Comparison of ENCODE assay signal across 29 mouse cellular contexts in genomic region chr2:143982901-143983300, GRCm38 (mm10). TPM values are rescaled to one million over a fixed set of nuclear protein-coding genes. Genes with fewer than 3 reads are reported as not detected.
DNase-seq lines count a peak whose midpoint lies in the region; ATAC-seq and TF ChIP-seq lines count a peak whose summit lies in the region.
"Had no signal": no experiment of that assay in that cellular context is flagged by ENCODE, and none has a peak within 500 bp of the region (broad histone marks: within the 10 kb centered on the region; RNA-seq: fewer than 3 reads in every experiment).

No protein-coding gene starts in this region.

- H3K27ac ChIP-seq in cerebellum, adult 2 months (ENCODE audit: insufficient read depth, low read length): no peak overlapping the region
- H3K27ac ChIP-seq in intestine, embryonic 16.5 days (ENCODE audit: low read length): no peak overlapping the region
- no peak overlapping the region for H3K27ac ChIP-seq in intestine, postnatal 0 days (ENCODE audit: low read depth, low read length)
- H3K27ac ChIP-seq in CH12.LX (ENCODE audit: insufficient read depth, low read depth): no peak overlapping the region
- H3K27ac ChIP-seq in layer of hippocampus, adult 2 months: peak overlapping the region; percentile 44
- H3K27ac ChIP-seq: heart, embryonic 13.5 days; hindbrain, embryonic 13.5 days; kidney, embryonic 15.5 days; limb, embryonic 12.5 days; liver, embryonic 12.5 days had no signal

- H3K79me2 ChIP-seq in CH12.LX (replicated peaks; ENCODE audit: control insufficient read depth, extremely low read depth, insufficient read depth, poor library complexity, severe bottlenecking): no peaks in the 10 kb centered on the region

- dilution Hi-C loops in CH12.LX (cut with MboI; ENCODE audit: extremely low pct_ligation_motif_present, extremely low pct_unique_long_range_greater_than_20kb, low sequenced_read_pairs): no loop called here

- H3K4me3 ChIP-seq in cerebellum, adult 2 months (replicated peaks; ENCODE audit: insufficient read depth, low read depth, low read length): no peak overlapping the region
- no peak overlapping the region for H3K4me3 ChIP-seq in intestine, embryonic 16.5 days (ENCODE audit: low read length)
- H3K4me3 ChIP-seq in intestine, postnatal 0 days (ENCODE audit: low read depth, low read length): no peak overlapping the region
- H3K4me3 ChIP-seq in CH12.LX (replicated peaks in 1 of 3; ENCODE audit: low read depth in 2 of 3, low read length in 2 of 3, poor library complexity in 1 of 3): no peak overlapping the region
- no peak overlapping the region for H3K4me3 ChIP-seq in layer of hippocampus, adult 2 months
- H3K4me3 ChIP-seq: heart, embryonic 13.5 days; hindbrain, embryonic 13.5 days; kidney, embryonic 15.5 days; limb, embryonic 12.5 days; liver, embryonic 12.5 days; megakaryocyte, embryonic 14.5 days had no signal

- peaks cover 4% of the 10 kb centered on the region for H3K4me1 ChIP-seq in cerebellum, adult 2 months (ENCODE audit: control insufficient read depth, insufficient read depth, low read length)
- 0 out of 2 replicates have a peak, but pooled peaks cover 6% of the 10 kb centered on the region for H3K4me1 ChIP-seq in intestine, embryonic 16.5 days (ENCODE audit: control insufficient read depth, insufficient read depth, low read length)
- H3K4me1 ChIP-seq in intestine, postnatal 0 days (replicated peaks; ENCODE audit: control insufficient read depth, insufficient read depth, low read length): no peaks in the 10 kb centered on the region
- H3K4me1 ChIP-seq in CH12.LX (ENCODE audit: control insufficient read depth in 1 of 2, insufficient read depth in 2 of 2): peaks cover 20 to 57% of the 10 kb centered on the region in 2 experiments
- H3K4me1 ChIP-seq: kidney, embryonic 15.5 days; limb, embryonic 12.5 days had no signal

- in situ Hi-C loops in CH12.LX (cut with MboI; ENCODE audit: low pct_ligation_motif_present, low pct_unique_long_range_greater_than_20kb, low sequenced_read_pairs): loop anchor here (10.0 kb wide), 1 partner anchor 148 kb away; no protein-coding TSS in a partner anchor

- H3K9ac ChIP-seq in intestine, embryonic 16.5 days (ENCODE audit: low read depth, low read length): no peak overlapping the region
- H3K9ac ChIP-seq in intestine, postnatal 0 days (ENCODE audit: low read depth, low read length): no peak overlapping the region
- H3K9ac ChIP-seq in CH12.LX (ENCODE audit: insufficient read depth, low read depth): no peak overlapping the region
- H3K9ac ChIP-seq: heart, embryonic 13.5 days; hindbrain, embryonic 13.5 days; kidney, embryonic 15.5 days; limb, embryonic 12.5 days; liver, embryonic 12.5 days had no signal

- no peak for TF ChIP-seq RAD21 in CH12.LX (IDR thresholded peaks at IDR 0.05; ENCODE audit: low read depth, low read length)

- no peaks in the 10 kb centered on the region for H3K27me3 ChIP-seq in cerebellum, adult 2 months (ENCODE audit: control insufficient read depth, insufficient read depth, low read length)
- no peaks in the 10 kb centered on the region for H3K27me3 ChIP-seq in intestine, embryonic 16.5 days (replicated peaks; ENCODE audit: control insufficient read depth, insufficient read depth, low read length)
- no peaks in the 10 kb centered on the region for H3K27me3 ChIP-seq in intestine, postnatal 0 days (replicated peaks; ENCODE audit: control insufficient read depth, insufficient read depth, low read length)
- H3K27me3 ChIP-seq in CH12.LX (replicated peaks): no peaks in the 10 kb centered on the region
- H3K27me3 ChIP-seq: heart, embryonic 13.5 days; hindbrain, embryonic 13.5 days; kidney, embryonic 15.5 days; limb, embryonic 12.5 days; liver, embryonic 12.5 days; megakaryocyte, embryonic 14.5 days had no signal

- TF ChIP-seq EP300 in CH12.LX (IDR thresholded peaks at IDR 0.05; ENCODE audit: low read length): peak; percentile 52; the same call in 1 of the 2 replicates

- TF ChIP-seq CTCF in cerebellum, adult 2 months (IDR thresholded peaks at IDR 0.05; ENCODE audit: borderline replicate concordance, insufficient read depth, low read depth, low read length): no peak
- TF ChIP-seq CTCF in intestine, postnatal 0 days (IDR thresholded peaks at IDR 0.05; ENCODE audit: low read depth): no peak
- no peak for TF ChIP-seq CTCF in CH12.LX (conservative IDR thresholded peaks at IDR 0.05 in 1 of 2, IDR thresholded peaks at IDR 0.05 in 1 of 2; ENCODE audit: low read depth in 2 of 2, low read length in 2 of 2)
- TF ChIP-seq CTCF in layer of hippocampus, adult 2 months (conservative IDR thresholded peaks at IDR 0.05): no peak

- no peak overlapping the region for H3K4me2 ChIP-seq in intestine, embryonic 16.5 days (ENCODE audit: low read depth, low read length)
- H3K4me2 ChIP-seq in intestine, postnatal 0 days (replicated peaks; ENCODE audit: low read depth): no peak overlapping the region
- no peak overlapping the region for H3K4me2 ChIP-seq in CH12.LX (ENCODE audit: insufficient read depth, low read depth, poor library complexity, severe bottlenecking)
- H3K4me2 ChIP-seq: heart, embryonic 13.5 days; hindbrain, embryonic 13.5 days; kidney, embryonic 15.5 days; limb, embryonic 12.5 days; liver, embryonic 12.5 days had no signal

- 32% methylated on average over 3 of the region's 3 CpGs for WGBS in cerebellum, adult 2 months
- WGBS in intestine, embryonic 16.5 days: 58% methylated on average over 3 of the region's 3 CpGs
- 38% methylated on average over 3 of the region's 3 CpGs for WGBS in intestine, postnatal 0 days

- H3K9me3 ChIP-seq in intestine, embryonic 16.5 days (ENCODE audit: control insufficient read depth, low read length): no peaks in the 10 kb centered on the region
- no peaks in the 10 kb centered on the region for H3K9me3 ChIP-seq in intestine, postnatal 0 days (ENCODE audit: control insufficient read depth)
- H3K9me3 ChIP-seq in CH12.LX (replicated peaks; ENCODE audit: low read length): no peaks in the 10 kb centered on the region
- H3K9me3 ChIP-seq: heart, embryonic 13.5 days; hindbrain, embryonic 13.5 days; kidney, embryonic 15.5 days; limb, embryonic 12.5 days; liver, embryonic 12.5 days; megakaryocyte, embryonic 14.5 days had no signal

- H3K36me3 ChIP-seq in intestine, embryonic 16.5 days (ENCODE audit: control insufficient read depth, insufficient read depth, low read length): peaks cover 10% of the 10 kb centered on the region
- H3K36me3 ChIP-seq in intestine, postnatal 0 days (ENCODE audit: control insufficient read depth, insufficient read depth): peaks cover 52% of the 10 kb centered on the region
- H3K36me3 ChIP-seq in CH12.LX (replicated peaks in 1 of 2; ENCODE audit: control insufficient read depth in 1 of 2, insufficient read depth in 1 of 2, low read length in 1 of 2): peaks cover 8 to 91% of the 10 kb centered on the region in 2 experiments

- peak; percentile 32 to 34 for DNase-seq in cerebellum, adult 2 months
- DNase-seq in cerebellum, postnatal 4 days (ENCODE audit: low spot score in 2 of 2): no peak
- DNase-seq in CH12.LX (ENCODE audit: extremely low read depth): peak; percentile 33
- peak; percentile 37 to 43 for DNase-seq in layer of hippocampus, adult 2 months (ENCODE audit: low spot score in 2 of 2)
- DNase-seq in adrenal gland, adult (ENCODE audit: inconsistent age in 2 of 2, low spot score in 1 of 2): no peak
- no peak for DNase-seq in adrenal gland, postnatal 36 days
- DNase-seq: adrenal gland, adult 2 months; embryo, embryonic 11 days; kidney, postnatal 4 days; lung, adult 2 months; right cerebral cortex, postnatal 25 days; thymus, adult 2 months had no signal

- 0 out of 2 replicates have a peak, but pooled peaks have one; percentile 27 for ATAC-seq in intestine, embryonic 16.5 days
- ATAC-seq in intestine, postnatal 0 days: no peak
- ATAC-seq: forebrain, embryonic 16.5 days; liver, embryonic 12.5 days had no signal

- TF ChIP-seq POLR2A in cerebellum, adult 2 months (IDR thresholded peaks at IDR 0.05; ENCODE audit: borderline replicate concordance, insufficient read depth, low read length): no peak
- TF ChIP-seq POLR2A in CH12.LX (IDR thresholded peaks at IDR 0.05; ENCODE audit: low read depth, low read length): no peak

TF ChIP-seq in CH12.LX, 34 proteins besides CTCF, POLR2A, EP300 and RAD21 (continues in another document):
- no peak for TF ChIP-seq MEF2A (IDR thresholded peaks at IDR 0.05; ENCODE audit: borderline replicate concordance, low read depth, low read length)
- TF ChIP-seq ZNF384 (IDR thresholded peaks at IDR 0.05; ENCODE audit: low read depth, low read length): no peak
- no peak for TF ChIP-seq E2F4 (IDR thresholded peaks at IDR 0.05; ENCODE audit: insufficient replicate concordance, low read depth, low read length)
- TF ChIP-seq CHD1 (IDR thresholded peaks at IDR 0.05; ENCODE audit: low read depth, low read length): peak; percentile 85
- peak; percentile 75 for TF ChIP-seq BHLHE40 (IDR thresholded peaks at IDR 0.05; ENCODE audit: low read depth, low read length)
- TF ChIP-seq TCF12 (IDR thresholded peaks at IDR 0.05; ENCODE audit: low read depth, low read length): peak; percentile 62; the same call in 1 of the 2 replicates
- no peak for TF ChIP-seq GABPA (IDR thresholded peaks at IDR 0.05; ENCODE audit: insufficient replicate concordance, low read depth, low read length)
- no peak for TF ChIP-seq USF1 (IDR thresholded peaks at IDR 0.05; ENCODE audit: low read depth, low read length)
- no peak for TF ChIP-seq UBTF (IDR thresholded peaks at IDR 0.05; ENCODE audit: low read depth, low read length)
- no peak for TF ChIP-seq NRF1 (IDR thresholded peaks at IDR 0.05; ENCODE audit: low read depth, low read length)
- TF ChIP-seq PAX5 (IDR thresholded peaks at IDR 0.05; ENCODE audit: low read length): no peak
- no peak for TF ChIP-seq HCFC1 (IDR thresholded peaks at IDR 0.05; ENCODE audit: low read depth, low read length)

RNA-seq across cellular contexts. Expression of gene Rrbp1, which starts 28.2 kb away (rescaled TPM):
- polyA plus RNA-seq in cerebellum, adult 2 months (2012; rRNA removed): 65.7 and 76.7 TPM in 2 replicates
- polyA plus RNA-seq in intestine, embryonic 16.5 days (2015; fragmentation: Nextera tagmentation; extraction: Ambion mirVana): 102 and 106 TPM in 2 replicates
- polyA plus RNA-seq in intestine, postnatal 0 days (2015; fragmentation: Nextera tagmentation; extraction: Ambion mirVana): 156 and 166 TPM in 2 replicates
- total RNA-seq in CH12.LX (2012; rRNA removed) (49.3 and 58.2 TPM in 2 replicates), CH12.LX (2014; rRNA removed) (41.4 and 42.4 TPM in 2 replicates)
- 127 and 153 TPM in 2 replicates for polyA plus RNA-seq in CH12.LX (2012; ENCODE audit: insufficient read length, low read depth)
- 10 to 100 TPM; 52.6 to 56.3 TPM for total RNA-seq in layer of hippocampus, adult 2 months (2021)
- 100 to 1,000 TPM; 191 to 209 TPM for total RNA-seq in adrenal gland, postnatal 36 days (2021)

RNA-seq across cellular contexts. Expression of gene Banf2, which starts 50.0 kb away (rescaled TPM):
- polyA plus RNA-seq in cerebellum, adult 2 months (2012; rRNA removed): not detected in 2 replicates
- not detected in 2 replicates for polyA plus RNA-seq in intestine, embryonic 16.5 days (2015; fragmentation: Nextera tagmentation; extraction: Ambion mirVana)
- not detected in 2 replicates for polyA plus RNA-seq in intestine, postnatal 0 days (2015; fragmentation: Nextera tagmentation; extraction: Ambion mirVana)
- total RNA-seq in CH12.LX (2012; rRNA removed) (not detected in 2 replicates), CH12.LX (2014; rRNA removed) (not detected in 2 replicates)
- not detected in 2 replicates for polyA plus RNA-seq in CH12.LX (2012; ENCODE audit: insufficient read length, low read depth)
- not detected for total RNA-seq in layer of hippocampus, adult 2 months (2021)
- total RNA-seq in adrenal gland, postnatal 36 days (2021): not detected
- total RNA-seq: adrenal gland, adult 2 months; granulocyte monocyte progenitor cell, adult 5-6 weeks; heart, postnatal 25 days; MEL; midbrain, postnatal 0 days; neutrophil, adult 5-6 weeks had no signal
- polyA plus RNA-seq: adrenal gland, adult 2 months; CD4-positive, CD25-positive, alpha-beta regulatory T cell, adult 4 months; embryonic facial prominence, embryonic 14.5 days; forebrain, embryonic 16.5 days; heart, embryonic 13.5 days; hindbrain, embryonic 13.5 days; intestine, embryonic 14.5 days; kidney, embryonic 15.5 days; limb, embryonic 12.5 days; liver, embryonic 12.5 days; lung, adult 2 months; midbrain, postnatal 0 days; thymus, adult 2 months had no signal

Comparison
In these comparisons a context has a peak if more than half of its experiments do, and no peak if none do; other contexts are left out.
1. DNase-seq: peak in cerebellum, adult 2 months (2 of 2), CH12.LX (single experiment) and layer of hippocampus, adult 2 months (2 of 2); none in cerebellum, postnatal 4 days (0 of 2), adrenal gland, adult (0 of 2) and adrenal gland, postnatal 36 days (0 of 2).